Mouse (Mus musculus) CH12.LX (cell line): Measurements from ENCODE around the gene Fchsd2. TPM values are rescaled to one million over a fixed set of nuclear protein-coding genes. Genes with fewer than 3 reads are reported as not detected.

ENCODE experiments used
- DNase-seq: peaks from one replicate; pipeline ENCODE4 v3.0.0-alpha.2; 2013; ENCODE audit errors: extremely low read depth
- H3K27ac ChIP-seq: 2 replicates; pipeline ENCODE4 v1.5.1; 2012; ENCODE audit warnings: low read depth, mild to moderate bottlenecking, control low read depth, moderate library complexity; ENCODE audit not compliant: insufficient read depth
- H3K27me3 ChIP-seq: replicated peaks from 2 replicates; pipeline ENCODE3; 2012; ENCODE audit warnings: inconsistent platforms
- H3K36me3 ChIP-seq, 2 experiments: replicated peaks in 1 of 2; 2 replicates each; pipeline versions ENCODE3 to v1.6.1; 2012; ENCODE audit warnings: inconsistent platforms in 1 of 2, low read length in 1 of 2, mild to moderate bottlenecking in 1 of 2, mixed read lengths in 1 of 2, moderate library complexity in 1 of 2; ENCODE audit not compliant: control insufficient read depth in 1 of 2, insufficient read depth in 1 of 2
- H3K4me1 ChIP-seq, 2 experiments: 2 replicates each; pipeline ENCODE4 v1.6.1; 2012; ENCODE audit warnings: inconsistent platforms in 1 of 2, moderate library complexity in 1 of 2; ENCODE audit not compliant: insufficient read depth in 2 of 2, control insufficient read depth in 1 of 2
- H3K4me2 ChIP-seq: 2 replicates; pipeline ENCODE4 v1.6.1; 2012; ENCODE audit warnings: low read depth, mild to moderate bottlenecking, control low read depth; ENCODE audit not compliant: poor library complexity, insufficient read depth, severe bottlenecking
- H3K4me3 ChIP-seq, 3 experiments: fragments of 150-350 bp in 1 of 3; sonication (generic) in 1 of 3; replicated peaks in 1 of 3; 2 replicates each; pipeline versions ENCODE3 to v1.5.1; 2011 to 2012; ENCODE audit warnings: low read depth in 2 of 3, low read length in 2 of 3, mild to moderate bottlenecking in 2 of 3, moderate library complexity in 2 of 3, control low read depth in 1 of 3, improper control_type of control experiment in 1 of 3, inconsistent platforms in 1 of 3, mixed read lengths in 1 of 3; ENCODE audit not compliant: poor library complexity in 1 of 3
- H3K79me2 ChIP-seq: replicated peaks from 2 replicates; pipeline ENCODE4 v1.6.1; 2012; ENCODE audit warnings: mild to moderate bottlenecking, moderate library complexity; ENCODE audit not compliant: control insufficient read depth, poor library complexity, insufficient read depth, severe bottlenecking; ENCODE audit errors: extremely low read depth
- H3K9ac ChIP-seq: 2 replicates; pipeline ENCODE4 v1.6.1; 2012; ENCODE audit warnings: low read depth, mild to moderate bottlenecking, control low read depth, moderate library complexity; ENCODE audit not compliant: insufficient read depth
- H3K9me3 ChIP-seq: replicated peaks from 2 replicates; pipeline ENCODE3; 2012; ENCODE audit warnings: low read length, inconsistent platforms, mixed read lengths
- BHLHE40 ChIP-seq: IDR thresholded peaks from 2 replicates; pipeline ENCODE4 v1.6.1; 2011; ENCODE audit warnings: mild to moderate bottlenecking, low read depth, low read length, improper control_type of control experiment
- CHD1 ChIP-seq: IDR thresholded peaks from 2 replicates; pipeline ENCODE4 v1.6.1; 2012; ENCODE audit warnings: low read depth, low read length, improper control_type of control experiment, inconsistent platforms
- CHD2 ChIP-seq: IDR thresholded peaks from 2 replicates; pipeline ENCODE4 v1.6.1; 2011; ENCODE audit warnings: low read length, improper control_type of control experiment
- CTCF ChIP-seq, 2 experiments: IDR thresholded peaks in 1 of 2; conservative IDR thresholded peaks in 1 of 2; 2 replicates each; pipeline ENCODE4 v1.5.1; 2011 to 2012; ENCODE audit warnings: low read depth in 2 of 2, low read length in 2 of 2, improper control_type of control experiment in 1 of 2, inconsistent platforms in 1 of 2, mild to moderate bottlenecking in 1 of 2, moderate library complexity in 1 of 2
- E2F4 ChIP-seq: IDR thresholded peaks from 2 replicates; pipeline ENCODE4 v1.6.1; 2011; ENCODE audit warnings: low read depth, low read length, improper control_type of control experiment; ENCODE audit not compliant: insufficient replicate concordance
- ELF1 ChIP-seq: IDR thresholded peaks from 2 replicates; pipeline ENCODE4 v1.6.1; 2014; ENCODE audit warnings: low read depth, mild to moderate bottlenecking, inconsistent platforms, low read length, improper control_type of control experiment
- EP300 ChIP-seq: IDR thresholded peaks from 2 replicates; pipeline ENCODE4 v1.6.1; 2011; ENCODE audit warnings: low read length, improper control_type of control experiment
- ETS1 ChIP-seq: conservative IDR thresholded peaks from 2 replicates; pipeline ENCODE4 v1.6.1; 2012; ENCODE audit warnings: low read depth, mild to moderate bottlenecking, inconsistent platforms, low read length, improper control_type of control experiment, moderate library complexity
- GABPA ChIP-seq: IDR thresholded peaks from 2 replicates; pipeline ENCODE4 v1.6.1; 2012; ENCODE audit warnings: low read depth, low read length, improper control_type of control experiment, inconsistent platforms; ENCODE audit not compliant: insufficient replicate concordance
- HCFC1 ChIP-seq: IDR thresholded peaks from 2 replicates; pipeline ENCODE4 v1.6.1; 2012; ENCODE audit warnings: low read depth, mild to moderate bottlenecking, inconsistent platforms, low read length, improper control_type of control experiment
- IRF4 ChIP-seq: IDR thresholded peaks from 2 replicates; pipeline ENCODE4 v1.6.1; 2014; ENCODE audit warnings: low read depth, mild to moderate bottlenecking, inconsistent platforms, low read length, improper control_type of control experiment
- JUN ChIP-seq: IDR thresholded peaks from 2 replicates; pipeline ENCODE4 v1.6.1; 2011; ENCODE audit warnings: low read depth, mild to moderate bottlenecking, low read length, improper control_type of control experiment, moderate library complexity; ENCODE audit not compliant: insufficient read depth
- JUND ChIP-seq: conservative IDR thresholded peaks from 2 replicates; pipeline ENCODE4 v1.6.1; 2011; ENCODE audit warnings: low read depth, low read length, improper control_type of control experiment
- KAT2A ChIP-seq: IDR thresholded peaks from 2 replicates; pipeline ENCODE4 v1.6.1; 2012; ENCODE audit warnings: low read length, improper control_type of control experiment, inconsistent platforms; ENCODE audit not compliant: insufficient replicate concordance
- MAFK ChIP-seq: IDR thresholded peaks from 2 replicates; pipeline ENCODE4 v1.6.1; 2011; ENCODE audit warnings: low read length, improper control_type of control experiment; ENCODE audit not compliant: insufficient replicate concordance
- MAX ChIP-seq: IDR thresholded peaks from 2 replicates; pipeline ENCODE4 v1.6.1; 2011; ENCODE audit warnings: low read length, improper control_type of control experiment
- MAZ ChIP-seq: IDR thresholded peaks from 2 replicates; pipeline ENCODE4 v1.6.1; 2012; ENCODE audit warnings: low read depth, mild to moderate bottlenecking, inconsistent platforms, low read length, improper control_type of control experiment, moderate library complexity
- MEF2A ChIP-seq: IDR thresholded peaks from 2 replicates; pipeline ENCODE4 v1.6.1; 2014; ENCODE audit warnings: low read depth, mild to moderate bottlenecking, inconsistent platforms, low read length, improper control_type of control experiment, borderline replicate concordance
- MXI1 ChIP-seq: IDR thresholded peaks from 2 replicates; pipeline ENCODE4 v1.6.1; 2011; ENCODE audit warnings: mild to moderate bottlenecking, low read depth, low read length, improper control_type of control experiment
- MYC ChIP-seq: IDR thresholded peaks from 2 replicates; pipeline ENCODE4 v1.6.1; 2011; ENCODE audit warnings: low read depth, mild to moderate bottlenecking, improper control_type of control experiment, low read length
- NELFE ChIP-seq: IDR thresholded peaks from 2 replicates; pipeline ENCODE4 v1.6.1; 2011; ENCODE audit warnings: low read depth, low read length, improper control_type of control experiment
- NRF1 ChIP-seq: IDR thresholded peaks from 2 replicates; pipeline ENCODE4 v1.6.1; 2014; ENCODE audit warnings: low read depth, mild to moderate bottlenecking, inconsistent platforms, low read length, improper control_type of control experiment, moderate library complexity
- PAX5 ChIP-seq: IDR thresholded peaks from 2 replicates; pipeline ENCODE4 v1.6.1; 2012; ENCODE audit warnings: low read length, inconsistent platforms, mixed read lengths
- POLR2A ChIP-seq: IDR thresholded peaks from 2 replicates; pipeline ENCODE4 v1.6.1; 2011; ENCODE audit warnings: low read depth, mild to moderate bottlenecking, improper control_type of control experiment, low read length
- POLR2AphosphoS2 ChIP-seq: IDR thresholded peaks from 2 replicates; pipeline ENCODE4 v1.6.1; 2011; ENCODE audit warnings: low read depth, low read length, improper control_type of control experiment
- RAD21 ChIP-seq: IDR thresholded peaks from 2 replicates; pipeline ENCODE4 v1.6.1; 2011; ENCODE audit warnings: low read depth, mild to moderate bottlenecking, low read length, improper control_type of control experiment, moderate library complexity
- RCOR1 ChIP-seq: conservative IDR thresholded peaks from 2 replicates; pipeline ENCODE4 v1.6.1; 2012; ENCODE audit warnings: low read depth, mild to moderate bottlenecking, inconsistent platforms, low read length, improper control_type of control experiment
- SIN3A ChIP-seq: IDR thresholded peaks from 2 replicates; pipeline ENCODE4 v1.6.1; 2012; ENCODE audit warnings: low read length, improper control_type of control experiment, inconsistent platforms
- SMC3 ChIP-seq: IDR thresholded peaks from 2 replicates; pipeline ENCODE4 v1.6.1; 2011; ENCODE audit warnings: low read depth, low read length, improper control_type of control experiment
- TBP ChIP-seq: conservative IDR thresholded peaks from 2 replicates; pipeline ENCODE4 v1.6.1; 2011; ENCODE audit warnings: low read depth, low read length, improper control_type of control experiment
- TCF12 ChIP-seq: IDR thresholded peaks from 2 replicates; pipeline ENCODE4 v1.6.1; 2014; ENCODE audit warnings: low read depth, mild to moderate bottlenecking, inconsistent platforms, low read length, improper control_type of control experiment
- UBTF ChIP-seq: IDR thresholded peaks from 2 replicates; pipeline ENCODE4 v1.6.1; 2012; ENCODE audit warnings: low read depth, mild to moderate bottlenecking, inconsistent platforms, low read length, improper control_type of control experiment, moderate library complexity
- USF1 ChIP-seq: IDR thresholded peaks from 2 replicates; pipeline ENCODE4 v1.6.1; 2014; ENCODE audit warnings: low read depth, mild to moderate bottlenecking, inconsistent platforms, low read length, improper control_type of control experiment
- USF2 ChIP-seq: conservative IDR thresholded peaks from 2 replicates; pipeline ENCODE4 v1.6.1; 2011; ENCODE audit warnings: low read depth, low read length, improper control_type of control experiment
- ZC3H11A ChIP-seq: IDR thresholded peaks from 2 replicates; pipeline ENCODE4 v1.6.1; 2012; ENCODE audit warnings: low read depth, mild to moderate bottlenecking, inconsistent platforms, low read length, improper control_type of control experiment
- ZKSCAN1 ChIP-seq: IDR thresholded peaks from 2 replicates; pipeline ENCODE4 v1.6.1; 2012; ENCODE audit warnings: low read depth, inconsistent platforms, low read length, improper control_type of control experiment, borderline replicate concordance
- ZMIZ1 ChIP-seq: IDR thresholded peaks from 2 replicates; pipeline ENCODE4 v1.6.1; 2012; ENCODE audit warnings: low read depth, mild to moderate bottlenecking, inconsistent platforms, low read length, improper control_type of control experiment
- ZNF384 ChIP-seq: IDR thresholded peaks from 2 replicates; pipeline ENCODE4 v1.6.1; 2012; ENCODE audit warnings: low read depth, low read length, improper control_type of control experiment, inconsistent platforms
- dilution Hi-C: fragments of 300-500 bp; cut with MboI; formaldehyde crosslinking; loops from 2 replicates; pipeline ENCODE4 v1.14.3; 2020; ENCODE audit warnings: low sequenced_read_pairs; ENCODE audit not compliant: extremely low pct_unique_long_range_greater_than_20kb, extremely low pct_ligation_motif_present
- in situ Hi-C: fragments of 300-500 bp; cut with MboI; formaldehyde crosslinking; loops from 3 replicates; pipeline ENCODE4 v1.14.3; 2019; ENCODE audit warnings: low sequenced_read_pairs, low pct_ligation_motif_present, low pct_unique_long_range_greater_than_20kb, mixed read lengths
- polyA plus RNA-seq: library from polyadenylated mRNA; unstranded; fragments of >175 nt; gene quantifications from 2 replicates; pipeline ENCODE4 v1.2.1, GENCODE M21; 2012; ENCODE audit warnings: low read depth; ENCODE audit not compliant: insufficient read length
- total RNA-seq, 2 experiments: library from RNA; depleted of rRNA; stranded (reverse); fragments of 300-350 nt in 1 of 2; fragments of >200 nt in 1 of 2; gene quantifications; 2 replicates each; pipeline ENCODE4 v1.2.3; 2012 to 2014

Gene Fchsd2
- total and polyA plus RNA-seq, 3 experiments, result 23.8 to 38.2 (median 25.5) TPM

DNA sequence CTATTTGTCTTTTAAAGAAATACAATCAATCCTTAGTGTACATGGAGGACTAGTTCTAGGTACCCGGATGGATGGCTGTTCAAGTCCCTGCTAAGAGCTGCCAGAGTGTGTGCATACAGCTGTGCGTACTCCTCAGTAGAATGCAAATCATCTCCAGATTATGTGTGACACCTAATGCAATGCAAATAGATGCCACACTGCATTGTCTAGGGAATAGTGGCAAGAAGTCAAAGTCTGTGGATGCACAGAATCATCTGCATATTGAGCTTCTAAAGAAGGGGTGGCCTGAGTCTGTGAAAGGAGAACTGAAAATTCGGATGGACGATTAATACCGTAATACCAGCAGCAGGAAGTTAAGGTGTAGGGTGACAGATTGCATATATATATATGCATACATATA is 33.5 kb upstream of the Fchsd2 start:
- Histone ChIP-seq H3K4me1 (peaks cover 27 to 80% of the 10 kb centered on the region in 2 experiments), H3K27ac (peak overlapping the region; percentile 96), H3K4me2 (peak overlapping the region; percentile 64), H3K9ac (no peak overlapping the region; the same call in 1 of the 2 replicates), H3K79me2 (no peaks in the 10 kb centered on the region), H3K9me3 (peaks cover 2% of the 10 kb centered on the region), H3K27me3 (no peaks in the 10 kb centered on the region), H3K36me3 (no peaks in the 10 kb centered on the region), H3K4me3 (no peak overlapping the region)
- in situ Hi-C loops (no loop called here), dilution Hi-C loops (no loop called here)
- TF ChIP-seq TCF12 (peak; percentile 53; the same call in 1 of the 2 replicates), MYC (peak; percentile 82), E2F4 (no peak), IRF4 (peak; percentile 87), USF1 (no peak), MAZ (peak; percentile 85), HCFC1 (0 out of 2 replicates have a peak, but pooled peaks have one; percentile 4), KAT2A (0 out of 2 replicates have a peak, but pooled peaks have one; percentile 57), POLR2AphosphoS2 (no peak), ZC3H11A (no peak), NELFE (0 out of 2 replicates have a peak, but pooled peaks have one; percentile 12), ZMIZ1 (peak; percentile 46; the same call in 1 of the 2 replicates), CHD1 (no peak), BHLHE40 (peak; percentile 83), NRF1 (no peak), SIN3A (0 out of 2 replicates have a peak, but pooled peaks have one; percentile 61), ELF1 (no peak), GABPA (no peak), MEF2A (peak; percentile 77), POLR2A (no peak), ETS1 (peak; percentile 84), ZKSCAN1 (no peak), RCOR1 (peak; percentile 70; the same call in 1 of the 2 replicates), CHD2 (peak; percentile 68), MAFK (peak; percentile 64), SMC3 (no peak), MXI1 (peak; percentile 53; the same call in 1 of the 2 replicates), EP300 (peak; percentile 94), CTCF (conservative IDR thresholded peaks at IDR 0.05 in 1 of 2, IDR thresholded peaks at IDR 0.05 in 1 of 2; ENCODE audit: low read depth in 2 of 2, low read length in 2 of 2) (no peak), ZNF384 (peak; percentile 57), UBTF (no peak), JUND (peak; percentile 54), USF2 (no peak), MAX (0 out of 2 replicates have a peak, but pooled peaks have one; percentile 46), RAD21 (no peak; the same call in 1 of the 2 replicates), TBP (no peak), JUN (no peak), PAX5 (no peak)
- peak; percentile 94 for DNase-seq
